Mouse (Mus musculus) kidney, adult 11 months (tissue): ENCODE data around the gene Pigt.

Source experiments
- DNase-seq: peaks from one replicate; pipeline ENCODE4 v3.0.0; 2022

Gene Pigt

DNA sequence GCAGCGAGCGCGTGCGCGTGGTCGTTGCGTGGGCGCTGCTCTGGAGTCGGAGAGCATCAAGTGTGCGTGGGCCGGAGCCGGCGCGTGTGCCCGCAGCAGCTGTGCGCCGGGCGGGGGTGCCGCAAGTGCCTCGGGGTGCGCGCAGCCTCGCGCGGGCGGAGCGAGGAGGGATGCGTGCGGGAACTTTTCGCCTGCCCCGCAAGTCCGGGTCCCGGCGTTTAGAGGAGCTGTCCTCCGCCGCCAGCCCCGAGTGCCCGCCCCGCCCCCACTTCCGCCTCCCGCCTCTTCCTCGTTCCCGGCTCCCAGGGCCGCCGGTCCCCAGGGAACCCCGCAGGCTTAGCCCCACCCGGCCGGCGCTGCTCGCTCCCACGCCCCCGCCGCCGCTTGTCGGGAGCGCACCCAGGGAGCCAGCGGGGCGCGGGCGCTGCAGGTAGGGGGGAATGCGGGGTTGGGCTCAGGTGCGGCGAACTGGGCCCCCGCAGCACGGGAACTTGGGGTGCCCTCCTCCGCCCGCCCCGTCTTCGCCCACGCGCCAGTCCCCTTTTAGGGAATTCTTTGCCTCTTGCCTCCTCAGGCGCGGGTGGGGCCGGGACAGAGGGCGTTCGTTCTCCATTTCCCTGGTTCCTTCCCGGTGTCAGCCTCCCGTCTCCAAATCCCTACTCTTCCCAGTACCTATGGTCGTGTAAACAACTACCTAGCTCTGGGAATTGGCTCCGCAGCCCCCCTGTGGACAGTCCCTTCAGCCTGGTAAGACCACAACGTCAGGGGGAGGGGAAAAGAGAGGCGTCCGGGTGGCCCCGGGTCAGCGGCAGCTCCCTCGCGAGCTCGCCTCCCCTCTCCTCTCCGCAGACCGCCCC lies 10.8 kb upstream of the Pigt start:
- peak; percentile 41 for DNase-seq

DNA sequence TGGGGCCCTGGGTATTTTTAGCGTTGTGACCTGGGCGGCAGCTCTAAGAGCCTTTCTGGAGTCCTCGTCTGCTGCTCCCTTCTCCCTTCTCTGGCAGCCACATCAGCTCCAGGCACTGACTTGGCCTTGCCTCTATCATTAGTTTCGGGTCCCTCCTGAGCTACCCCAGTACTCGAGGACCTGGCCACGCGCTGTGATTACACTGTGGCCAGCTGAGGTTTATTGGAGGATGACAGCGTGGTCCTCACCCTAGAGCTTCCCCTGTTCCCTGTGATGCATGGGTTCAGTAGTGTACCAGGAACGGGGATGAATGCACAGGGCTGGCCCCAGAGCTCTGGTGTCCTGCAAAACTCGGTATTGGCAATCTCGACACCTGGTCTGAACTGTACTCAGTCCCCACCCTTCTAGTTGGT lies 10.2 kb upstream of the Pigt start:
- DNase-seq, result no peak

DNA sequence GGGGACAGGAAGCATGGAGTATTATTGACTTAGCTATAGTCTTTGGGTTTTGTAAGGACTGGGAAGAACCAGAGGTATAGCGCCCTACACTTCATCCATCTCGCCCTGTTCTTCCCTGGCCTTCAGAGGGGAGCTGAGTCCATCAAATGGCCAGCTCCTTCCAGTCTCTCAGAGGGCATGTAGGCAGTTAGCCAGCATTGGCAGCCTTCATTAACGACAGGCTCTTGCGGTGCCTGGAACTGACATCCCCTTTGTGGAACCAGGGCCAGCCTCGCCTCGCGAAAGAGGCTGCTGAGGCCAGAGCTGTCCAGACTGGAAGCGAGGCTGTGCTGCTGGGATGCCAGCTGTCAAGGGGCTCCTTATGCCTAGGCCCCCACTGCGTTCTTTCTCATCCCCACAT lies 9.5 kb upstream of the Pigt start:
- no peak for DNase-seq

DNA sequence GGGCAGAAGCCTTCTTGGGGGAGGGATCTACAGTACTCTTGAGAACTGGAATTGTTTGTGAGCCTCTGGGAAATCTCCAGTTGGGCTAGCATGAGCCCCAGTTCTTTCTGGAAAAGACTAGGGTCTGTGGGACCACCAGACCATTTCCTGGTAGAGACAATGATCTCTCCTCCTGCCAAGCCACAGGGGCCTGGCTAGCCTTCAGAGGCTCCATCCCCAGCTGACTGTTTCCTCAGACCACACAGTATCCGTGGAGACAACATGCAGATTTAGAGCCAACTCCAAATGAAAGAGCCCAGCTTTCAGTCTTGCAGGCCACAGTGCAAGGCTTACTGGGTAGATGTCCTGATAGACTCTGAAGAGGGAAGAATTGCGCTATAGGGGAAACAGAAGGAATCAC lies 3.2 kb upstream of the Pigt start:
- DNase-seq, result no peak

DNA sequence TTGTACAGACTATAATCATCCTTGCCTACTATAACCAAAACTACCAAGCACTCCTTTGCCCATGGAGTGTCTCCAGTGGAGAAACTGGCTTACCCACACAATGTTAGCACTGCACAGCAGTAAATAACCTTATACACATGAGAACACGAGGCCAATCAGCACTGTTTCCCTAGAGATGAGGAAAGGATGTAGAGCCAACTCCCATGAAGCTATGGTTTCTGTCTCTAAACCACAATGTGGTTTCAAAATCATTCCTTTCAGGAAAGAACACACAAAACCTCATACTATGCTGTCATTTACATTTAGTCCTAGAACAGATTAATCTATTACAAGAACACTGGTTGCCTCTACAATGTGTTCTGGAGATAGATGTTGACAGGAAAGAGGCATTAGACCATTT lies 989 bp upstream of the Pigt start:
- no peak for DNase-seq

DNA sequence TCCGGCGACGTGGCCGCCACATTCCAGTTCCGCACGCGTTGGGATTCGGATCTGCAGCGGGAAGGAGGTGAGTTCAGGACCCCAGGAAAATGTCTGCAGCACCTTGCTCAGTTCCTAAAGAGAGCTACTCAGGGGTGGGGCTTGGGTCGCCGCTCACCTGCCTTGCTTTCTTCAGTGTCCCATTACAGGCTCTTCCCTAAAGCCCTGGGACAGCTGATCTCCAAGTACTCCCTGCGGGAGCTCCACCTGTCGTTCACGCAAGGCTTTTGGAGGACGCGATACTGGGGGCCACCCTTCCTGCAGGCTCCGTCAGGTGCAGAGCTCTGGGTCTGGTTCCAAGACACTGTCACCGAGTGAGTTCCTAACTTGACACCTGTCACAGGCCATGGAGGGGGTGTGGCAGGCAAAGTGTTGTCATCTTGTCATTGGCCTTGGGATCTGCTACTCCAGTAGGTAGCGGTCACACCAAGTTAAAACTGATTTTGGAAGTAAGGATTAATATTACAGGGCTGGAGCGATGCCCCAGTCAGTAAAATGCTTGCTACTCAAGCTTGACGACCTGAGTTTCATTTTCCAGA lies 460 bp downstream of the Pigt start:
- DNase-seq, result no peak

DNA sequence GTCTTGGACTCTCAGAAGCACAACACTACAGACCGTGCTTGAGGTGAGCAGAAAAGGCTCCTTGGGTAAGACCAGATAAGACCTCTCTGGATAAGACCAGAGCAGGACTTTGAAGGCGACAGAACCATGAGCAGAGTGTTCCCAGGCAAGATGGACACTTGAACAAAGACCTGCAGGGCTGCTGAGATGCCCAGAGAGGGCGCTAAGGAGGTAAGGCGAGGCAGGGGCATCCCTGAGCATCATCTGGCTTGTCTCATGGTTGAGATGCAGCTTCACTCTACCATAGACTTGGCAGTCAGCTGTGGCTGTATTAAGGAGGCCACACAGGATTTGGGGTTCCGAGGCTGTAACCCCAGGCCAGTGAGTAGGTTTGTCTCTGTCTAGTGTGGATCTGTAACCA lies 2.0 kb downstream of the Pigt start:
- DNase-seq, result no peak

DNA sequence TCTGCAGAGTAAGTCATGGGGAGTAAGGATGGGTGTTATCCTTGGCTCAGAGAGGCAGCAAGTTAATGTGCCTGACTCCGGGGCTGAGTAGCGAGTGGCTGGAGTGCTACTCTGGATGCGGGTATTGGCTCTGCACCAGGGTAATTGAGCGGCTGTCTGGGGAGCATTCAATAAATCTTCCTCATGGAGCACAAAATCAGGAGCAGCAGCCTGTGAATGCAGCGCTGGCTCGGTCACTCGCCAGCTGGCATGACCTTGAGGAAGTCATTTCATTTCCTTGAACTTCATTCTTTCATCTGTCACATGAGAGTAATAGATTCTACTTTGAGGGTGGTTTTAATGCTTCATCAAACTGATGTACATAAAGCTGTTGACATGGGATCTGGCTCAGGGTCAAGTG lies 3.2 kb downstream of the Pigt start:
- DNase-seq, result peak; percentile 76

DNA sequence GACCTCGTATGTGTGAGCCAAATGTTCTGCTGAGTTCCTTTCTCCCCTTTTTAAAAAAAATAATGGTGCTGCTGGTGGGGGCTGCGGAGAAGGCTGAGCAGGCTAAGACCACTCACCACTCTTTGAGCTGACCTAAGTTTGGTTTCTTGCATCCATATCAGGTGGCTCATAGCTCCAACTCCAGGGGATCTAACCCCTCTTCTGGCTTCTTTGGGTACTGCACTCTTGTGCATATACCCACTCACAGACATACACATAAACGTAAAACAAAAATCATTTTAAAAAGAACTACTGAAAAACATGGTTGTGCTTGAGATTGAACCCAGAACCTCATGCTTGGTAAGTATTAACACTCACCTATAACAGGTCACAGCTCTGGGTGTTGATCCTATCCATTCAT lies 7.6 kb downstream of the Pigt start:
- no peak for DNase-seq

DNA sequence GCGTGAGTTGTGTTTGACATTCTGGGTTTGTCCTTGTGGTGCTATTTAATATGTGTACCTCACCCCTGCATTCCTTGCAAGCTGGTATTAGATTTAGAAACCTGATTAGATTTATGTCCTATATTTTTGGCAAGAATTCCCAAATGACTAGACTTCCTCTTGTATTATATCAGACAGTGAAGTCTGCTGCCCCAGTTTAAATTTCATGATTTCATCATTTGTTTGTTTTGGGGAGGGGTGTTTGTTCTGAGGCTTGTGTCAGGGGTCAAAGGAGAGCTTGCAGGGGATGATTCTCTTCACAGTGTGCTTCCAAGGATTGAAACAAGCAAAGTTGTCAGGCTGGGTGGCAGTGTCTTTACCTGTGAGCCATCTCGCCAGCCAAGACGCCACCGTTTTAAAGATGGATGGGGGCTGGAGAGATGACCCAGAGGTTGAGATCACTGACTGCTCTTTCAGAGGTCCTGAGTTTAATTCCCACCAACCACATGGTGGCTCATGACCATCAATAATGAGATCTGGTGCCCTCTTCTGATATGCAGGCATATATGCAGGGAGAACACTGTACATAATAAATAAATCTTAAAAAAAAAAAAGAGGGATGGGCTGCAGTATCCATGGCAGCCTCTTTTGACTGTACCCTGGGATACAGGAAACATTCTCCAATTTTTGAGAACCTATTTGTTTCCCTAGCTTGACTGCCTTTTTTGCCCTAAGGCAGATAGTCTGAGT lies 8.5 kb downstream of the Pigt start:
- no peak for DNase-seq

DNA sequence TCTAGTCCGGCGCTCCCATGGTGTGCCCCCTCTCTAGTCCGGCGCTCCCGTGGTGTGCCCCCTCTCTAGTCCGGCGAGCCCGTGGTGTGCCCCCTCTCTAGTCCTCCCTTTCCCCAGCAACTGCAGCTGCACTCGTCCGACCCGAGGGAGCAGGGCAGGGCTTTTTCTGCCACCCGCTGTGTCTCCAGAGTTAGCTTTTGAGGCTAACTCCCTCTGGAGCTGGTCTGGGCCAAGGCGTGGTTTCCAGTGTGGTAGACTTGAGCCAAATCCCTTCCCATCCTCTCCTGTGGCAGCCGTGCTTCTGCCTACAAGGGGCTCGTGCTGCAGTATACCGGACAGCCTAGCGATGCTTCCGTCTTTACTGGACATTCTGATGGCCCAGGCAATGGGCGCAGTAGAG lies 10.5 kb downstream of the Pigt start:
- no peak for DNase-seq

DNA sequence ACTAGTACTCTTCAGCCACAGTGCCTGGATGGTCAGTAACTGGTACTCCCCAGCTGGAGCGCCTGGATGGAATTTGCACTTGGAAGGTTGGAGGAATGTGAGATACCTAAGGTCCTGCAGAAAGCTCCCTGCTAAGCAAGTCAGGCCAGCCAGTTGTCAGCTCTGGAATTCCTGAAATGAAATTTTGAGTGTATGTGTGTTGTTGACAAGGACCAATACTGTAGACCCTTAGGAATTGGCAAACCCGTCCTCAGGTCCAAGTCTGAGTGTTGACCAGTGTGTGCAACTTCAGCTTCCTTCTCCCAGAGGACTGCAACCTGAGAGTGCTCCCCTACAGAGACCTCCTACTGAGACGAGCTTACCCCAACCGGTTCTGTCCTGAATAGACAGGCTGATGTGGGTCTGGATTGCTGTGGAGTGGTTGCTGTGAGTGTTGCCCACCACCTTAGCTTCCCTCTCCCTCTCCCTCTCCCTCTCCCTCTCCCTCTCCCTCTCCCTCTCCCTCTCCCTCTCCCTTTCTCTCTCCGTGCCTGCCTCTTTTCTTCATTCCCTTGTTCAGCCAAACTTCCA lies 13.4 kb downstream of the Pigt start:
- peak; percentile 65 for DNase-seq

DNA sequence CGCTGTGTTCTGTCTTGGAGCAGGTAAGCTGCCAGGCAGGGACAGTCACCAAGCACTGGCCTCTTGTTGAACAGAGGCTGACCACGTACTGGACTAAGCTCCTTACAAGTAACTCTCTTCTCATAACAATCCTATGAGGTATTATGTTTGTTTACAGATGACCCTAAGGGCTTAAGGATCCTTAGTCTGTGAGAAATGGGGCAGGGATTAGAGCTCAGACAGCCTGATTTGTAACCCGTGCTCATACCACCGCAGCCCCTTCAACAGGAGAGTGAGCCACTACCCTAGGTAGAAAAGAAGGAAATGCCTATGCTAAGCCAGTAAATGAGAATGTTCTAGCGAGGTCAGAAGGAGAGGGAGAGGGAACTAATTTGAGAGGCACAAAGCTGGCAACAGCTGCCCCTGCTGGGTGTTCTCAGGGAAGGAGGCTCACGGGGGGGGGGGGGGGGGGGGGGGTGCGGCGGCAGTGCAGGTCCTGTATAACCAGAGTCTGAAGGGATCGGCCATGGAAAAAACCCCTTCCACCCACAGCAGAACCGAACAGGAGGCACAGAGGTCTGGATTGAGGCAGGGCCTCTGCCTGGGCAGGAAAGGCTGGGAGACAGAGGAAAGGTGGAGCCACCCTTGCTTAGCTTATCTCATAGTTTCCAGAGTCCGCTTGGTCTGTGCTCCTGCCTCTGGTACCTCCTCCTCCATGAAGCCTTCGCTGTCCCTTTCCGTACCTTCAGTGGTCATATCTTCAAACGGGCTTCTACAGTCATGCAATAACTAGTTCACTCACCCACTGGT lies 15.0 kb downstream of the Pigt start:
- DNase-seq, result no peak

DNA sequence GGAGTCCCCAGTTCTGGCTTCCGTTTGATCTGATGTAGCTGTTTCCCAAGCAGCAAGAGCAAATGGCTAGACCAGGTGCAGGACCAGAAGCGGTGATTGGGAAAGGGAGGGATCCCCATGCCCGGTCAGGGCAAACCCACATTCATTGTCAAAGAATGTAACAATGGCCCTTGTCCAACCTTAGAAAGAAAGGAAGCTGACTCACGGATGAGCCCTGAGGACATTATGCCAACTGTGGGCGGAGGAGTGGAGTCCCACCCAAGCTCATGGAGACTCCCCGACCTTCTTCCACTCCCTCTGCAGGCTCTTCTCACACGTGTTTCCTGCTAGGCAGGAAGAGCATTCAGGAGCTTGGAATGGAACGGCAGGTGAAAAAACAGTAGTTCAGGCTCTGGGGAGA lies 16.1 kb downstream of the Pigt start:
- DNase-seq, result peak; percentile 59

DNA sequence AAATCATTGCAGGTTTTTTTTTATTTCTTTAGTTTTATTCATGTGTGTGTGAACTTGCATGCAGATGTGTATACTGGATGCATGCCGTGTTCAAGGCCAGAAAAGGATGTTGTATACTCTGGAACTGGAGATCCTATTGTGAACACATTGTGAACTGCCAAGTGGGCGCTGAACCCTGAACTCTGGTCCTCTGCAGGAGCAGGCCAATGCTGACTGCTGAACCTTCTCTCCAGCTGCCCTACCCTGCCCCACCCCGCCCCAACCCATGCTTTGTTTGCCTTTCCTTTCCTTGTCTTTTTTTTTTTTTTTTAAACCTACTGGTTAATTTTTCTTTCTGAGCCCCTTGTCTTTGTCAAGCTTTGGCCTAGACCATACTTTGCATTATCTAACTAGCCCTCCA lies 17.6 kb downstream of the Pigt start:
- no peak for DNase-seq

DNA sequence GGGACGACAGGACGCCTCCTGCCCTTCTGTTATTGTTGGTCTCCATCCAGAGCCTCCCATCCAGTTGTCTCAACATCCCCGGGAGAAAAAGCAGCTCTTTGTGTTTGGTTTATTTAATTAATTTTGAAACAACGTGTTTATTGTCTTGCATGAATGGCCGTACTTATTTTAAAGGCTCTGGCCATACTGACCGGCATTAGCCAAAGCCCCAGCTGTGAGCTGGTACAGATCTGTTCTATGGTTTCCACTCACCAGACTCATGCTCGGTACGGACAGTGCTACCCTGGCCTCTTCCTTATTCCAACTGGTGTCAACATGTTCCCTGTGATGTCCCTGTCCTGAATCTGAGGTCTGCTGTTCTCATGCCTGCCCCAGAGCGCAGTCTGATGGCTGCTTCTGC lies 18.6 kb downstream of the Pigt start:
- DNase-seq, result no peak

DNA sequence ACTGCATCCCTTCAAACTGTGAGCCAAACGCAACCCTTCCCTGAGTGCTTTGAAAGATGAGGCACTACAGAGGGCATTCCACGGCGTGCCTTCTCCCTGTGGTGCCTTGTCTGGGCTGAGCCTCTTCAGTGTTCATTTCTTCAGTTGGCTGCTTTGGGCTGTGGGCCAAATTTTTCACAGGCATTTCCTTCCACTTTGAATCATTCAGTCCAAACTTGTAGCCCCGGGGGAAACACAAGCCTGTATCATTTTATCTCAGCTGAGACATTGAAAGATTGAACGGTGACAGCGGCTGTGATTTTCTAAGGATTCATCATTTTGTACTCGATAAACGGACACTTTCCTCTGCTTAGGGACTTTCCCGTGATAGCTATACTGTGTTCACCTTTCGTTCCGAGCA lies 19.3 kb downstream of the Pigt start:
- DNase-seq, result no peak

DNA sequence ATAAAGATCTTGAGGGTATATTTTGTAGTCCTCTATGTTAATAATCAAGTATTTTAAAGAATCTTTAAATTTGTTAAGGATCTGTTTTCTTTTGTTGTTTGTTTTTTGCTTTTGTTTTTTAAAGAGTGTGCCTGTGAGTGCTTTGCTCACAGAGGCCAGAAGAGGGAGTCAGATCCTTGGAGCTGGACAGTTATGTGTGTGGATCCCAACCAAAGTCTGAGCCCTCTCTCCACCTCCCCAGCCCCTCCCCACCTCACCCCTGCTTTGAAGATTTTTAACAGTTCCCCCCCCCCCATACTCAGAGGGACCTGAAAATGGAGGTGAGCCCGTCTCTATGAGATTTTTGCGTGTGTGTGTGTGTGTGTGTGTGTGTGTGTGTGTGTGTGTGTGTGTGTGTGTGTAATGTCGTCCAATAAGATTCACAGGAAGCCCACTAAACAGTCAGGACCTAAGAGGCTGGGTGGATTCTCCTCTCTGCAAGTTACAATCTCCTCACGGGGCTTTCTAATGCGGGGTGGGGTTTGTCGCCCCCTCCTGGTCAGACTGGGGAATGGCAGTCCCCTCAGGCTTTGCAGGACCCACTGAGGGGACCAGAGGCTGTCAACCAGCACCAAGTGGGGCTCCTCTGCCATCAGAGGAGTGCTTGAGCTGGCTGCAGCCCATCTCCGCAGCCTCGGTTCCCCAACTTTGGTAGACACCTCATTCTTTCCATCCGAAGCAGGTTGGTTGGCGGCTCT lies 20.3 kb downstream of the Pigt start:
- peak; percentile 62 for DNase-seq

DNA sequence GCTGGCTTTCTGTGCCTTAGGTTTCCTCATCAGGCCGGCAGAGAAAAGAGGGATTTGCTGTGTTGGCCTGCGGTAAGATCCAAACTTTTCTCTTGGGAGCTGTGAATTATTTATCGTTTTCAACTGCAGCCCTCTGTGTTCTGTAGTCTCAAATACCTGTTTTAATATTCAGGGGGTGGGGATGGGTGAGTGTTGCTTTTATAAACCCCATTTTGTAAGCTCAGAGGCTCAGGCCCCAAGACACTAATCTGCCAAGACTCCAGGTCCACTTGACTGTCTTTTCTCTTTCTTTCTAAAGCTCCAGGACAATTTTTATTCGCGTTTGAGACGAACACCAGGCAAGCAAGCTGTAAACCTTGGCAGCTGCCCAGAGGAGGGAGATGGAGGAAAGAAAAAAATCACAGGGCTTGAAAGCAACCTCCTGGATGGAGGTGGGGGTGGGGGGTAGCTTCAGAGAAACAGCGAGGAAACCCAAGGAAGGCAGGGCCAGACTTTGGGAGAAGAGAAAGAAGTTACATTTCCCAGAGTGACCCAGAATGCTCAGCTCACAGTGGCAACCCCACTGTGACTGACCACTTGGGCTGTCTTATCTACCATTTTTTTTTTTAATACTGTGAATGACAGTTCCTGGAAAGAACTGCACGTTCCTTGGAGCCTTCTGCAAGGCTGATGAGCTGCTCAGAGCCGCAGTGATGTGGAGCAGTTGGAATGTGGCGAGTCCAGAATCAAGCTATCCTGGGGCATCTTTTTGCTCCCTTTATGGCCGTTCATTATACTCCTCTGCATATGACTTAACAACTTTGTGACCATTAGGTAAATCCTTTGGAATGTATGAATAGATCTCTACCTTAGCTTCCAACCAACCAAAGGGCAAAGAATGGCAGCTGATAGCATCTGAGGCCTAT lies 21.2 kb downstream of the Pigt start:
- no peak for DNase-seq

DNA sequence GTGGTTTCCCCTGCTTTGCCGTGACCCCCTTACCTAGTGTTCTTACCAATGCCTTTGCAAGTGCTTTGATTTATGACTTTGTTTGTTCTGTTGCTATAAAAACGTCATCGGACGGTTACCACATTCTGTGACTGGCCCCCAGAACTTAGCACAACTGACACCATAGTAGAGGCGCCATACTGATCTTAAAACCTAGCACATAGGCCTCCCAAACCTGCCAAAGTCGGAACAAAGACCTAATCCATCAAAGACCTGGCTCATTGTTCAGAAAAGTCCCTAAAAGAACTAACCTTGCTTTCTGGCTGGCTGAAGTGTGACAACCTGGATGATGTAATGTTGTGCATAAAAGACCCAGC lies 21.8 kb downstream of the Pigt start:
- no peak for DNase-seq

DNA sequence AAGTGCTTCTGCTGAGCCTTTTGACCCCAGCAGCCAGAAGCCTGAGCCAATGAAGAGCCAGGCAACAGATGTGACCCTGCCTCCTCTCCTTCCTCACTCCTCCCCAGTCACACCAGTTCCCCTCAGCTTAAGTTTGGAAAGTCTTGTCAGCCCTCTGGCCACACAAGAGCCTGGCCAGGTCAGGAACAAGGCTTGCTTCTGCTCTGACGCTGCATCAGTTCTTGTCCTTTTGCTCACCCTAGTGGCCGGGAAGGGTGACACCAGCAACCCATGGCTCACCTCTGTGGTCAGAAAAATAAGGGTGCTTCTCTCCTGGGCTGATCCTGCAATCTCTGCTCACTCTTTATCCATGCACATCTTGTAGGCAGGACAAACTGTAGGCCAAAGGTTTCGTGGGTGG lies 23.5 kb downstream of the Pigt start:
- peak; percentile 66 for DNase-seq
